Mouse (Mus musculus) embryonic facial prominence, embryonic 11.5 days (tissue): ENCODE data around the gene Fxyd3. TPM values are rescaled to one million over a fixed set of nuclear protein-coding genes. Genes with fewer than 3 reads are reported as not detected.
A peak's percentile ranks its signal among the peaks of the same experiment; 100 is the strongest.

Source experiments
- ATAC-seq: fragments of 200-750 bp; cut with Nextera tagmentation; replicated peaks from 2 replicates; pipeline ENCODE4 v1.8.0; 2017; ENCODE audit warnings: low read depth; ENCODE audit not compliant: insufficient number of reproducible peaks, low FRiP score, low TSS enrichment
- DNase-seq: peaks from one replicate; pipeline ENCODE4 v3.0.0-alpha.2; 2015; ENCODE audit warnings: low spot score
- H3K27ac ChIP-seq: fragments of 300-500 bp; sonication (generic); replicated peaks from 2 replicates; pipeline ENCODE4 v1.5.1; 2014; ENCODE audit warnings: mild to moderate bottlenecking, low read depth, low read length, control low read depth
- H3K27me3 ChIP-seq: fragments of 300-500 bp; sonication (generic); 2 replicates; pipeline ENCODE4 v1.6.1; 2014; ENCODE audit warnings: mild to moderate bottlenecking, low read length, moderate library complexity, mixed read lengths; ENCODE audit not compliant: control insufficient read depth, insufficient read depth
- H3K36me3 ChIP-seq: fragments of 300-500 bp; sonication (generic); replicated peaks from 2 replicates; pipeline ENCODE4 v1.6.1; 2014; ENCODE audit warnings: low read depth, mild to moderate bottlenecking, low read length, moderate library complexity, mixed read lengths; ENCODE audit not compliant: control insufficient read depth, insufficient read depth
- H3K4me1 ChIP-seq: fragments of 300-500 bp; sonication (generic); 2 replicates; pipeline ENCODE4 v1.6.1; 2014; ENCODE audit warnings: low read length, mixed read lengths; ENCODE audit not compliant: control insufficient read depth, insufficient read depth
- H3K4me2 ChIP-seq: fragments of 300-500 bp; sonication (generic); 2 replicates; pipeline ENCODE4 v1.6.1; 2014; ENCODE audit warnings: low read depth, mild to moderate bottlenecking, control low read depth, low read length, moderate library complexity
- H3K4me3 ChIP-seq: fragments of 300-500 bp; sonication (generic); 2 replicates; pipeline ENCODE4 v1.5.1; 2014; ENCODE audit warnings: low read depth, low read length, control low read depth
- H3K9ac ChIP-seq: fragments of 300-500 bp; sonication (generic); replicated peaks from 2 replicates; pipeline ENCODE4 v1.6.1; 2014; ENCODE audit warnings: mild to moderate bottlenecking, control low read depth, low read length
- H3K9me3 ChIP-seq: fragments of 300-500 bp; sonication (generic); replicated peaks from 2 replicates; pipeline ENCODE4 v1.6.1; 2016; ENCODE audit warnings: mild to moderate bottlenecking, low read length, inconsistent platforms, mixed read lengths; ENCODE audit not compliant: control insufficient read depth
- WGBS: fragments of 180-500 bp; shearing (Covaris S2); extraction: QIAGEN DNeasy Blood & Tissue Kit; methylation state at CpG from one replicate; pipeline ENCODE4 v1.1.7; 2014; 5-methylcytosine and 5-hydroxymethylcytosine counted together
- polyA plus RNA-seq: library from polyadenylated mRNA; unstranded; fragments of >200 nt; fragmentation: Nextera tagmentation; extraction: Ambion mirVana; gene quantifications from 2 replicates; pipeline ENCODE4 v1.2.1, GENCODE M21; 2014

Gene Fxyd3
- polyA plus RNA-seq, 1 experiment from 2014 or later, result 11.8 TPM

GRCm38 (mm10) chr7:31085171-31085570 lies 8.7 kb upstream of the Fxyd3 start:
- no peaks in the 10 kb centered on the region for H3K9me3 ChIP-seq
- WGBS, result 25% methylated on average over 3 of the region's 3 CpGs
- H3K27ac ChIP-seq, result no peak overlapping the region
- no peaks in the 10 kb centered on the region for H3K27me3 ChIP-seq
- no peaks in the 10 kb centered on the region for H3K36me3 ChIP-seq
- H3K4me2 ChIP-seq, result no peak overlapping the region
- H3K4me1 ChIP-seq, result no peaks in the 10 kb centered on the region; the same call in 1 of the 2 replicates
- H3K4me3 ChIP-seq, result no peak overlapping the region
- ATAC-seq (no peak), DNase-seq (no peak)
- no peak overlapping the region for H3K9ac ChIP-seq

- WGBS, result 49% methylated on average over 9 of the region's 9 CpGs
- ATAC-seq (no peak), DNase-seq (no peak)
- H3K4me1 ChIP-seq, result no peaks in the 10 kb centered on the region; the same call in 1 of the 2 replicates
- H3K36me3 ChIP-seq, result no peaks in the 10 kb centered on the region
- no peak overlapping the region for H3K4me3 ChIP-seq
- no peaks in the 10 kb centered on the region for H3K27me3 ChIP-seq
- no peak overlapping the region for H3K9ac ChIP-seq
- H3K27ac ChIP-seq, result no peak overlapping the region; the same call in 1 of the 2 replicates
- H3K4me2 ChIP-seq, result no peak overlapping the region
- H3K9me3 ChIP-seq, result no peaks in the 10 kb centered on the region
Observed at GRCm38 (mm10) chr7:31084140-31084539, 7.6 kb upstream of the Fxyd3 start.

GRCm38 (mm10) chr7:31082831-31083588 lies 6.5 kb upstream of the Fxyd3 start:
- no peak overlapping the region for H3K9ac ChIP-seq
- no peaks in the 10 kb centered on the region for H3K36me3 ChIP-seq
- DNase-seq (no peak), ATAC-seq (no peak)
- WGBS, result 47% methylated on average over 14 of the region's 14 CpGs
- no peaks in the 10 kb centered on the region; the same call in 1 of the 2 replicates for H3K4me1 ChIP-seq
- H3K4me2 ChIP-seq, result no peak overlapping the region
- H3K4me3 ChIP-seq, result no peak overlapping the region
- H3K27ac ChIP-seq, result no peak overlapping the region
- no peaks in the 10 kb centered on the region for H3K9me3 ChIP-seq
- no peaks in the 10 kb centered on the region for H3K27me3 ChIP-seq

- no peaks in the 10 kb centered on the region for H3K27me3 ChIP-seq
- H3K4me3 ChIP-seq, result no peak overlapping the region
- H3K27ac ChIP-seq, result no peak overlapping the region
- DNase-seq (no peak), ATAC-seq (no peak)
- no peaks in the 10 kb centered on the region for H3K9me3 ChIP-seq
- no peaks in the 10 kb centered on the region; the same call in 1 of the 2 replicates for H3K4me1 ChIP-seq
- no peak overlapping the region for H3K4me2 ChIP-seq
- no peaks in the 10 kb centered on the region for H3K36me3 ChIP-seq
- H3K9ac ChIP-seq, result no peak overlapping the region
Observed at GRCm38 (mm10) chr7:31082106-31082505, 5.6 kb upstream of the Fxyd3 start.

- no peak overlapping the region for H3K4me2 ChIP-seq
- no peak overlapping the region for H3K27ac ChIP-seq
- no peaks in the 10 kb centered on the region for H3K27me3 ChIP-seq
- no peak for DNase-seq
- no peaks in the 10 kb centered on the region for H3K9me3 ChIP-seq
- no peaks in the 10 kb centered on the region for H3K36me3 ChIP-seq
- 21% methylated on average over 1 of the region's 1 CpGs for WGBS
- ATAC-seq, result no peak
- no peaks in the 10 kb centered on the region; the same call in 1 of the 2 replicates for H3K4me1 ChIP-seq
- no peak overlapping the region for H3K9ac ChIP-seq
- no peak overlapping the region for H3K4me3 ChIP-seq
Observed at GRCm38 (mm10) chr7:31081106-31081505, 4.6 kb upstream of the Fxyd3 start.

- 27% methylated on average over 3 of the region's 3 CpGs for WGBS
- H3K4me1 ChIP-seq, result no peaks in the 10 kb centered on the region; the same call in 1 of the 2 replicates
- H3K9me3 ChIP-seq, result no peaks in the 10 kb centered on the region
- H3K27me3 ChIP-seq, result no peaks in the 10 kb centered on the region
- no peak overlapping the region for H3K4me2 ChIP-seq
- DNase-seq (no peak), ATAC-seq (no peak)
- no peak overlapping the region for H3K4me3 ChIP-seq
- H3K27ac ChIP-seq, result no peak overlapping the region
- H3K36me3 ChIP-seq, result no peaks in the 10 kb centered on the region
- H3K9ac ChIP-seq, result no peak overlapping the region
Observed at GRCm38 (mm10) chr7:31080611-31081010, 4.1 kb upstream of the Fxyd3 start.

GRCm38 (mm10) chr7:31079670-31080069 lies 3.2 kb upstream of the Fxyd3 start:
- Histone ChIP-seq H3K9me3 (no peaks in the 10 kb centered on the region), H3K4me3 (no peak overlapping the region), H3K9ac (no peak overlapping the region), H3K27ac (no peak overlapping the region), H3K27me3 (no peaks in the 10 kb centered on the region), H3K4me2 (no peak overlapping the region), H3K4me1 (no peaks in the 10 kb centered on the region; the same call in 1 of the 2 replicates), H3K36me3 (no peaks in the 10 kb centered on the region)
- DNase-seq (no peak), ATAC-seq (no peak)
- 94% methylated on average over 8 of the region's 8 CpGs for WGBS

- H3K4me1 ChIP-seq, result no peaks in the 10 kb centered on the region; the same call in 1 of the 2 replicates
- DNase-seq, result peak; percentile 78
- no peak overlapping the region for H3K9ac ChIP-seq
- H3K4me2 ChIP-seq, result no peak overlapping the region
- no peaks in the 10 kb centered on the region for H3K27me3 ChIP-seq
- WGBS, result 30% methylated on average over 5 of the region's 5 CpGs
- no peak overlapping the region for H3K27ac ChIP-seq
- no peak overlapping the region for H3K4me3 ChIP-seq
- H3K9me3 ChIP-seq, result no peaks in the 10 kb centered on the region
- no peaks in the 10 kb centered on the region for H3K36me3 ChIP-seq
- no peak; the same call in 1 of the 2 replicates for ATAC-seq
Observed at GRCm38 (mm10) chr7:31077885-31078445, 1.5 kb upstream of the Fxyd3 start.
